Mouse (Mus musculus) adrenal gland, postnatal 10 days (tissue): ENCODE measurements around the gene Blmh. TPM values are rescaled to one million over a fixed set of nuclear protein-coding genes. Genes with fewer than 3 reads are reported as not detected.
"Not testable (repeated sequence)": the region's sequence is repeated elsewhere in the genome, so short reads cannot be mapped to it uniquely, and the experiment has no call there.

Source experiments
- DNase-seq: peaks from one replicate; pipeline ENCODE4 v3.0.0; 2021; ENCODE audit warnings: mixed read lengths
- total RNA-seq, 2 experiments: library from RNA; stranded (reverse); gene quantifications; 2 replicates each; pipeline ENCODE4 v1.2.3; 2021

Blmh gene
- total RNA-seq, 2 experiments from 2014 or later: 60.4 to 67.4 TPM

- DNase-seq: peak; percentile 27
These were observed 7.9 kb upstream of the Blmh start for GRCm38 (mm10) chr11:76916539-76917229.

DNA sequence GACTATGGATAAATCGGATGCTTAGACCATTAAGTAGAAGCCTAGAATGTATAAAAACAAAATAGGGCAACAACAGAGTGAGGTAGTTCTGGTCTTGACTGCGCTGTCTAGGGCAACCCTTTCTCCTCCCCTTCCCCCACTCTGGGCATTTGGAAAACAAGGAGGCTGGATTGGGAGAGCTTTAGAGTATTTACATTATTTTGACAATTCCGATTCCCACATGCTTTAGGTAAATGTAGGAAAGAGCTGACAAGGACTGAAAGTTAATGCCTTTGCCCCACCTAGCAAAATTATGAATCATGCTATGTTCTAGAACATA, 7.4 kb upstream of the Blmh start:
- DNase-seq: no peak

GRCm38 (mm10) chr11:76920607-76921006, 4.0 kb upstream of the Blmh start:
- no peak for DNase-seq

- DNase-seq: not testable (repeated sequence)
These were observed 4.0 kb downstream of the Blmh start for GRCm38 (mm10) chr11:76928586-76928985.

DNA sequence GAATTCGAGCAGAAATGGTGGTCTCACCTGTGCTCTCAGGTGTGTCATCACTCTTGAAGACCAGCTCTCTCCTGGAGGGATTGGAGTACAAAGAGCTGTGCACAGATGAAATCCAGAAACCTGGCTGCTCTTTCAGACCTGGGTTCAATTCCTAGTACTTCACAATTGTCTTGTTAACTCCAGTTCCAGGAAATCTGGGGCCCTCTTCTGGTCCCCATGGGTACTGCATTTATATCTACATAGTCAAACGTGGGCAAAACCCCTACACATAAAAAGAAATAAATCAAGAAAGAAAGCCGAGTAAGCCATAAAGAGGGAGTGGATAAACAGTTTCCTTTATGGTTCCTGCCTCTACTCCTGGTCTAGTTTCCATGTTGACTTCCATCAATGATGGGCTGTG, 8.6 kb downstream of the Blmh start:
- no peak for DNase-seq

- DNase-seq: no peak
These were observed 12.0 kb downstream of the Blmh start for GRCm38 (mm10) chr11:76936578-76936977.

GRCm38 (mm10) chr11:76944839-76945238, 20.2 kb downstream of the Blmh start:
- no peak for DNase-seq

DNA sequence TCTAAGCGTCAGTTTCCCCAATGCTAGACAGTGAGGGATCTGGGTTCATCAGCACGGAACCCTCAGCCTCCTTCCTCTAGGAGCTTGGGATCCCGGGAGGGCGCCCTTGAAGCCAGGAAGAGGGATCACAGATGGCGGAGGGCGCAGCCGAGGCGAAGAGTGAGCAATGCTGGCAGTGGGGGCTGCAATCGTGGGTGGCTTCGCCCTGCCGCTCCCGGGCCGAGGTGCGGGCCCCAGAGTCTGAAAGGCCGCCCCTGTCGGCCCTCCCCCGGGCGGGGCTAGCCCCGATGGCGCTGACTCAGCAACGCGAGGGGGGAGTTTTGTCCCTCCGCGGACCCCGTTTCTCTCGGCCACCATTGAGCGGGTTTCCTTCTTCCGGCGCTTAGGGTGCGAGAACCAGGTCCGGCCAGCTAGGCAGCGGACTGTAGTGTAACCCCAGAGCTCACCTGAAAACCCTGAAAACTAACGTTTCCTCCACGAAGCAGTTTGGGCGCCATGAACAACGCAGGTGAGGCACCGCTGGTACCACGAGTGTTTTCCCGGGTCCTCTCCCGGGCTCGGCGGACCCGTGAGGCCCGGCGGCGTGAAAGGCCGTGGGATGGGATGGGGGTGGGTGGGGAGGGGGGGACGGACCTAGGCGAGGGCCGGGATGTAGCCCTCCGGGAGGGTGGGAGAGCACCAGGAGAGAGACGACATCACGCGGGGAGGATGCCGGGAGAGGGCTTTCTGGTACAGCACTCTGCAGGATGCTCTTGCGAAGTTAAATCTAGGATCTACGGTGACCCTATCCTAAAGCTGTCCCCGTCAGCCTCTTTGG, 21.0 kb downstream of the Blmh start:
- DNase-seq: peak; percentile 97

GRCm38 (mm10) chr11:76946203-76946585, 21.6 kb downstream of the Blmh start:
- peak; percentile 9 for DNase-seq

- DNase-seq: peak; percentile 34
These were observed 28.9 kb downstream of the Blmh start for GRCm38 (mm10) chr11:76953536-76953935.

DNA sequence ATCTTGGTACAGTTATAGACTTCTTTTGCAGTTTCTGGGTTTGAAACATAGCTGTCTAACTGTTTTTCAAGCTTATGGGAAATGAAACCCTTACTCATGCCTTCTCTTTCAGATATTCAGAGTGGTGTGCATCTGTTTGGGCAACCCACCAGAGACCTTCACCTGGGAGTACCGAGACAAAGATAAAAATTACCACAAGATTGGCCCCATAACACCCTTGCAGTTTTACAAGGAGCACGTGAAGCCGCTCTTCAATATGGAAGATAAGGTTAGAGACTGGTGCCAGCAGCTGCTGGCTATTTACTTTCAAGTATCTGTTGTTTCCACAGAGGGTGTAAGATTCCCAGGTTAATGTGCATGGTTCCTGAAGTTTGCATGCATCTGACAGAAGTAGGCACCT, 41.1 kb downstream of the Blmh start:
- no peak for DNase-seq

DNA sequence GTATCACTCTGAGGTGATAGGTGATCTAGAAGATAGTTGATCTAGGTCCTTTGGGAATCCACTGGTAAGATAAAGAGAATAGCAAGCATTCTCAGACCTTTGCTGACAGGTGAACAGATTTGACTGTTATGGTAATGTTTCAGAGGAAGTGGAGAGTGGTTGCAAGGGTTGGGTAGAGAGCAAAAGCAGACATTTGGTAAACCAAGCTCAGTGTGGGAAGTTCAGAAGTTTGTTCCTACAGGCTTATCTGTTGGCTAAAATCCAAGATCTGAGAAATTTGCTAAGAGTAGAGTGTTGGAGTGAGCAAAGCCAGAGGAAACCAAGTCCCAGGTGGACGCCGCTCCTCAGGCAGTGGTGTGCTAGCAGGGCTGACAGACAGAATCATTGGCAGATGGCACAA, 45.7 kb downstream of the Blmh start:
- DNase-seq: no peak

GRCm38 (mm10) chr11:76974680-76975319, 50.2 kb downstream of the Blmh start:
- peak; percentile 39 for DNase-seq

GRCm38 (mm10) chr11:76981570-76982141, 57.0 kb downstream of the Blmh start:
- no peak for DNase-seq

DNA sequence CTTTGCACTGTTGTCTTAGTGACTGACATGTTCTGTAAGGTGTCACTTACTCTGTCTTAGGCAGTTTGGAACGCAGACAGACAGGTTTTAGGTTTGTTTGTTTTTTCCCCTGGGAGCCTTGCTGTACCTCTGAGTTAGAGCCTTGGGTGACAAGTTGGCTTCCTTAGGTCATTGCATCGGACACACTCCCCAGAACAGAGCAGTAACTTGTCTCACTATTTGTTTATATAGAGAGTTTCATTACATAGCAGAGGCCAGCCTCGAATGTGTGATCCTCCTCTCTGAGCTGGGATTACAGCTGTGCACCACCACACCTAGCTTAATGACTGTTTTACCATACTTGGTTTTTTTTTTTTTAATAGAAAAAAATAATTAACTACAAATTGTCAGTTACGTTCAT, 57.8 kb downstream of the Blmh start:
- no peak for DNase-seq

GRCm38 (mm10) chr11:76983641-76984040, 59.0 kb downstream of the Blmh start:
- DNase-seq: no peak

DNA sequence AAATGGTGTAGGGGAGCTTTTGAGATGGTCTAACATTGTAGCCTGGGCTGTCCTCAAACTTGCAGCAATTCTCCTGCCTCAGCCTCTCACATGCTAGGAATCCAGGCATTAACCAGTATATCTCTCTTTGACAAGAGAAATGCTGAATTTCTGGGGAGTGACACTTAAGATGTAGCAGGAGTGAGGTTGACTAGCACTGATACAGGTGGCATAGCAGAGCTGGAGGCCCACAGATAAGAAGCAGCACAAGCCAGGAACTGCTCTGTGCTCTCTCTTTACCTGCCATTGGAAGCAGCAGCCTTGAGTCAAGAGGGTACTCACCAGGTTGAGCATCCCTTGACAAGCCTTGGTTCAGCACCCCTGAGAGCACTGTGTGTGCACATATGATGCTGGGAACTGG, 59.6 kb downstream of the Blmh start:
- no peak for DNase-seq

DNA sequence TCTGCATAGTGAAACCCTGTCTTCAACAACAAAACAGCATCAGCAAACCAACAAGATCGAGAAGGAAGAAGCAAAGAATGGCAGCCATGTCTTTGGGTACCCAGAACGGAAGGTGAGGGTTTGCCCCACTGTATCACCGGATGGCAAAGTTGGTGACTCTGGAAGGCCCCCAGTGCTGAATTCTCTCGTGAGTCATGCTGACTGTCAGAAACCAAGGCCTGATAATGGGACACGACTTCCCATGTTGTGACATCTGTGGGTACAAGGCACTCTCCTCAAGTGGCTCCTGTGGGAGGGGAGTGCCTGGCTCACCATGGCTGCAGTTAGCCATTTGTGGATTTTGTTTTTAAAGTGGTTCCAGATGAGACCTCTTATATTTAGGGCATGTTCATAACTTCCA, 66.2 kb downstream of the Blmh start:
- DNase-seq: no peak

DNA sequence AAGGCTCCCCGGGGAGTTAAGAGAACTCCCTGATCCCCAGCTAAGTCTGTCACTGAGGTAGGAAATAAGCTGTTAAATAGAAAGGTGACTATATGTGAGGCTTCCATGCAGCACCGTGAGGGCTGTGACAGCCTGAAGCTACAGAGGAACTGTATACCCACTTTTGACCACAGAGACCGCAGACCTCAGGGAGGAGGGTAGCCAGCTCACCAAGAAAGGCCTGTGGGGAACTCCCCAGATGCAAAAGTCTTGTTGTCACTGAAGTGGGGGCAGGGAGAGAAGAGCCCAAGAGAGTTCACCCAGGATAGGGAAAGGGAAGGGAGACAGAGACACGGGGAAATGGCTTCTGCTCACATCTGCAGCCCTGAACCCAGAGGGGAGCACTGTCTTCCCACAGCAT, 68.3 kb downstream of the Blmh start:
- no peak for DNase-seq

- no peak for DNase-seq
These were observed 71.5 kb downstream of the Blmh start for GRCm38 (mm10) chr11:76995966-76996672.

- peak; percentile 90 for DNase-seq
These were observed 72.7 kb downstream of the Blmh start for GRCm38 (mm10) chr11:76997305-76997704.

DNA sequence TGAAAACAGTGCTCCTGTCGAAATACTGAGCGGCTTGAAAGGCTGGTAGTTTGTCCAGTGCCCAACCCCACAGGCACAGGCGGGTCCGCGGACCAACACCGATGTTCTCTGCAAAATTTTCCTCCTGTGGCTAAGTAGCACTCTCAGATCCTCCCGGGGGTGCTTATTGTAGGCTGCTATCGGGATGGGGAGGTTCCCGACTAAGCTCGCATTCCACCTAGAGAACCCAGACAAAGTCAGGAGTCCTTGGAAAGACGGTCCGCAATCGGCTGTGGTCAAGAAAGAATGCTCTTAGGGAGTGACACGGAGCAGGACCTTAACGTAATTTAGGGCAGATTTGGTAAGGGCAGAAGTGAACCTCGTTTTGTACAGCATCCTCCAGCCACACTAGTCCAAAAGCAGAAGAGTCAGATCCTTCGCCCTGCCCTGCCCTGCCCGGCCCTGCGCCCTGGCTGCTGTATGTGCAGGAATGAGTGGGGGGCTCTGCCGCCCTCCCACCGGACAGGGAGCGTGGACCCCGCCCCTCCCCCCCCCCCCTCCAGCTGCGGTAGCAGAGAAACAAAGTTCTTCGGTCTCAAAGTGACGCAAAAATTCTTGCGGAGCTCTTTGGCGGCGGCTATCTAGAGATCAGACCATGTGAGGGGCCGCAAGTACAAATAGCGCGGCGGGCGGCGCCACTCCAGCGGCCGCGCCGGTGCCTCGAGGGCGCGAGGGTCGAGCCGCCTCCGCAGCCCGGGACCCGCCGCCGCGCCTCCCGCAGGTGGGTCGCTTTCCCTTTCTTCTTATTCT, 73.5 kb downstream of the Blmh start, which contains the start of gene Slc6a4:
Gene Slc6a4, plus strand, starts transcription at position 688 of the 789 bp plus-strand sequence.
- no peak for DNase-seq
